Mouse (Mus musculus): ENCODE data around the gene Slc7a7.

- TF ChIP-seq CTCF (IDR thresholded peaks at IDR 0.05; ENCODE audit: low read depth): no peak
- TF ChIP-seq EP300 (IDR thresholded peaks at IDR 0.05; ENCODE audit: low read depth): no peak
These were observed 26.7 kb downstream of the Slc7a7 start for GRCm38 (mm10) chr14:54390843-54391242.

Data from liver, embryonic 14.5 days (tissue).